Mouse (Mus musculus): ENCODE results near the gene Snx21.

Snx21 gene

GRCm38 (mm10) chr2:164832032-164832747 is 46.6 kb downstream of the Snx21 start:
- peak; percentile 61 for DNase-seq

- DNase-seq = peak; percentile 80
These were observed 47.2 kb downstream of the Snx21 start, which contains the start of gene Ctsa for GRCm38 (mm10) chr2:164832748-164833301. TSS of gene Ctsa (plus strand) at chr2:164832873.

GRCm38 (mm10) chr2:164833314-164833959 is 47.8 kb downstream of the Snx21 start, which contains the start of gene Neurl2:
TSS of gene Neurl2 (minus strand) at chr2:164833456.
- peak; percentile 95 for DNase-seq

- no peak for DNase-seq
These were observed 48.9 kb downstream of the Snx21 start for GRCm38 (mm10) chr2:164834531-164834930.

GRCm38 (mm10) chr2:164835164-164835563 is 49.5 kb downstream of the Snx21 start:
- no peak for DNase-seq
